Mouse (Mus musculus): ENCODE results near the gene Actr10.

The Actr10 gene

DNA sequence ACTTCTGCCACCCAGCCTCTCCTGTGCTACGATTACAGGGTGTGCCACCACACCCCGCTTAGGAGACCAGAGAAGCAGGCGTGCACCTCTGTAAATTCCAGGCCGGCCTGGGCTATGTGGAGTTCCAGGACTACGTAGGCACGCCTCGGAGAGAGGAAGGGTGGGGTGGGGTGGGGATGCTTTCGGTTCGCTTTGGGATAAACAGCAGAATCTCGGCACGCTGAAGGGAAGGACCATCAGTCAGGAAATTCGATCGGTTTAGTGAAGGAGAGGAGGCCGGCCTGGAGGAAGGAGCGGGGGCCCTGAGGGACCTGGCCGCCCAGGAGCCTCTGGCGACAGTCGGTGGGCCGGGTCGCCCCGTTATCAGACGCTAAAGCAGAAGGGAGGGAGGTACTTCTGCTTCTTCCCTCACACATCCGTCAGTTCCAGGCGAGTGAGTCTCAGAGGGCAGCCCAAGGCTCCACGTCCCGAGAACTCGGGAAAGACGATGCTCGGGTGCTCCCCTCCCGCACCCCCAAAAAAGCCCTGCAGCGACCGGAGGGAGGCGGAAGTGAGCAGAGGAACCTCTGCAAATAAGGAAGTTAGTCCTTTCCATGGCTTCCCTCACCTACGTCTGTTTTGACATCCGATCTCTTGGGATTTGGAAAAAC, 30.6 kb downstream of the Actr10 start:
- peak; percentile 89 for DNase-seq

DNA sequence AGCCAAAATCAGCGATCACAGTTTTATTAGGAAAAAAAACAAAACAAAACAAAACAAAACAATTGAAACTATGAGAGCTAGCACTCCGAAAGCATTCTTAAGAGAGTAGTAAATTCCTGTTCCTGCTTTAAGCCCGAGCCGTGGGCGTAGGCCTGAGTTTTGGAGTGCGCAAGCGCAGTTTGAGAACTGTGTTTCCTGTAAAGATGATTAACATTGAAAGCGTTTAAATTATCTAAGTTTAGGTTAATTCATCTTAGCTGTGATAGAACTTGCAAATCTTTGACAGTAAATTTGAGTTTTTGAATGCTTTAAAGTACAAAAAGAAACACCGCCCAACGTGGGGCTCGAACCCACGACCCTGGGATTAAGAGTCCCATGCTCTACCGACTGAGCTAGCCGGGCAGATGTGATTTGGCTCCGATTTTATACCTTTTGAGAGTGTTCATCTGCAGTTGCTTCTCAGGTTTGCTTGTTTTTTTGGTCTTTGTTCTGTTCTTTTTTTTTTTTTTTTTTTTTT, 31.2 kb downstream of the Actr10 start:
- DNase-seq, result peak; percentile 94

DNA sequence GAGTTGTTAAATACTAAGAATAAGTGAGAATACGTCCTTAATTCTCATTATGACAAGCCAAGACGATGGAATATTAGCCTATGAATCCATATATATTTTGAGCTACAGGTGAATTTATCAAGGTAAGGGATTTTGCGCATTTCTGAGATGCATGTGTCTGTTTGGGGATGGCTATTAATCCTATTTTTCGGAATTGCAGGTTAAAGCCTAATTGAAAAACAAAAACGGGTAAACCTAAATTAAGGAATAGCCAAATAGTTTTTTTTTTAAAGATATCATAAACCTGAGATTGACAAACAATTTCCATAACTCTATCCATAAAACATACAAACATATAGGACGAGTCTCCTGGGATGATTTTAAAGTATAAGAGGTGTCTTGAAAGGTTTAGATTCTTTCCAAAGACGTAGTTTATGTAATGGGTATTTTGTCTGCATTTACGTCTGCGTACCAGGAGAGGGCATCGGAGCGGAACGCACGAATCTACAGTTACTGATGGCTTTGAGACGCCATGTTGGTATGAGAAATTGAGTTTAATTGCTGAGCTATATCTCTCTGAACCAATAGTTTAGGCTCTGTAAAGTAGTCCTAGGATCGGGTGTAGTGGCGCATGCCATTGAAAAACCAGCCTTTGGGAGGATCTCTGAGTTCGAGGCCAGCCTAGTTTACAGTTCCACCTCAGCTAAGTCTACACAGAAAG, 32.0 kb downstream of the Actr10 start:
- peak; percentile 78 for DNase-seq

DNA sequence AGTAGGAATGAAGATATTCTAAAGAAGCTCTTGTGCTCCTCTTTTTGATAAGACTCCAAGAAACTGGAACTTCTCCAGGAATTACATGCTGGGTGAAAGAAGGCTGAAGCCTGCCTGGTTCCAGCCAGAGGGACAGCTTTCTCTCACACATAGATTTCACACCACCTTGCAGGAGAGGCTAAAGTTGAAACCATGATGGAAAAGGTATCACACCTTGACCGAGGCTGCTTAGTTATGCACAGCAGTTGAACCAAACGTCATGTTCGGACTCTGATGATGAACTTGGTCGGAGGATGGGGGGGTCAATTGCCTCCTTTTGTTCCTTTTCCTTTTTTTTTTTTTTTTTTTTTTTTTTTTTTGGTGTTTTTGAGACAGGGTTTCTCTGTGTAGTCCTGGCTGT, 36.2 kb downstream of the Actr10 start:
- DNase-seq, result no peak

DNA sequence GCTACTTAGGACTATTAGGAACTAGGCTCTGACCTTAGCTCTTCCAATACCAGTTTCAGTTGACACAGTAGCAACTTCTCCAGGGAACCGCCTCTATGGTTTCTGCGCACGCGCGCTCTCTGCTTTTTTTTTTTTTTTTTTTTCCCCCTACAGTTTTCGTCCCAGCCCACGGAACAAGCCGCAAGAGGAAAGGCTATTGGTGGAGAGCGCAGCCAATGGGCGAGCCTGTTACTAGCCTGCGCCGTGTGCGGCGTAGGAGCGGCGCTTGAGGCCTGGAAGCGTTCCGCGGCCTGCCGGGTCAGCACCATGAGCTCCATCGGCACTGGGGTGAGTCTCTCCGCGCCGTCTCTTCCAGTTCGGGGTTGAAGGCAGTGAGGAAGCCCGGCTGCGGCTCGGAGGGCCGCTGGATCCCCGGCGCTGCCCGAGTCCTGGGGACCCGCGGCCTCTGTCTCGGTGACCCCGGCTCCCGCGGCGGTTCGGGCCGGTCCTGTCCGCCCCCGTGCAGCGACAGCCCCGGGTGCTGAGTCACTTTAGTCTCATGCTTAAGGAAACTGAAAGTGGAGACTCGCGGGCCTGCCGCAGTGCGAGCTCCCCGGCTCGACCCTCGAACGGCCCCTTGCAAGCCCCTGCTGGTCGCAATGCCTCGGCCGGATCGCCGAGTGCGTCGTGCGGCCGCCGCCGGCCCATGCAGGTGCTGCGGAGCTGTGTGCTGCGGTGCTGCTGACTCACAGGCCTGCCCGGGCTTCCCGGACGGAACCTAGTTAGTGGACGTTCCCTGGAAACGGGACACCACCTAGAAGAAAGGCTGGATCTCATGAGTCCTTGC, 37.0 kb downstream of the Actr10 start, which contains the start of gene Psma3:
Gene Psma3 (plus strand): TSS at position 181 of the 826 bp plus-strand sequence.
- DNase-seq, result peak; percentile 94

DNA sequence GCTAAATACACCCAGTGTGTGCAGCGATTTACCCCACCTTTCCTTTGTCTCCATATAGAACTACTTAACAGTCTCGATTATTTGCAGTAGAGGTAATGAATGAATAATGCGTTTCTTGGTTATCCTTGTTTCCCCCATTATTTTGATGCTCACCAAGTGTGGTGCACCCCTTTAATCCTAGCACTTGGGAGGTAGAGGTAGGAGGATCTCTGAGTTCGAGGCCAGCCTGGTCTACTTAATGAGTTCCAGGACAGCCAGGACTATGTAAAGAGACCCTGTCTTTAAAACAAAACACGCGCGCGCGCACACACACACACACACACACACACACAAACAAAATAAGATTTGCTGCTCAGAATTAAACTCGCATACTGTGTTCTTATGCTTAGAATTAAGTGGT, 37.7 kb downstream of the Actr10 start:
- no peak for DNase-seq

DNA sequence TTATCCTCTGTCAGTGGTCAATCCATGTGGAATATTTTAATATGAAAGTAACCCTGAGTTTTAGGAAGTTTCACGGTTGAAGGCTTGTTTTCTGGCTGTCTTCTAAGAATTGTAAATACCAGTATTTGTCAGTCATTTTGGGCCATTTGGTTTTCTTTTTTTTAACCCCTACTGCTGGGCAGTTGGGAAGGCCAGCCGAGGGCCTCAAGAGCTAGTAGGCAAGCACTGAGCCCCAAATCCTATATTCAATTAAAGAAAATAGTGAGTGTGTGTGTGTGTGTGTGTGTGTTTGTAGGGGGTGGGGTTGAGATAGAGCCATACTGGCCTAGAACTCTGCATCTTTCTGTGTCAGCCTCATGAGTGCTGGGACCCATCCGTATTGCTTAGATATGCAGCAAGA, 38.2 kb downstream of the Actr10 start:
- DNase-seq, result no peak

DNA sequence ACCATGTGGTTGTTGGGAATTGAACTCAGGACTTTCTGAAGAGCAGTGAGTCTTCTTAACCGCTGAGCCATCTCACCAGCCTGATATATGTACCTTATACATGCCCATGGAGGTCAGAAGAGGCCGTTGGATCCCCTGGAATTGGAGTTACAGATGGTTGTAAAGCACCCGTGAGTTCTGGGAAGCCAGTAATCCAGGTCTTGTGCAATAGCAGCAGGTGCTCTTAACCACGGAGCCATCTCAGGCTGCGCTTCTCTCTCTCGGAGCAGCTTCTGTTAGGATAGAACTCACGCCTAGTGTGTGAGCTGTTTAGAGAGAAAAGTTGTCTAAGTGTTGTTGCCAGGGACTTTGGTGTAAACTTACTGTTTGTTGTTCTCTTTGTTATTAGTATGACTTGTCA, 40.7 kb downstream of the Actr10 start:
- DNase-seq, result no peak

DNA sequence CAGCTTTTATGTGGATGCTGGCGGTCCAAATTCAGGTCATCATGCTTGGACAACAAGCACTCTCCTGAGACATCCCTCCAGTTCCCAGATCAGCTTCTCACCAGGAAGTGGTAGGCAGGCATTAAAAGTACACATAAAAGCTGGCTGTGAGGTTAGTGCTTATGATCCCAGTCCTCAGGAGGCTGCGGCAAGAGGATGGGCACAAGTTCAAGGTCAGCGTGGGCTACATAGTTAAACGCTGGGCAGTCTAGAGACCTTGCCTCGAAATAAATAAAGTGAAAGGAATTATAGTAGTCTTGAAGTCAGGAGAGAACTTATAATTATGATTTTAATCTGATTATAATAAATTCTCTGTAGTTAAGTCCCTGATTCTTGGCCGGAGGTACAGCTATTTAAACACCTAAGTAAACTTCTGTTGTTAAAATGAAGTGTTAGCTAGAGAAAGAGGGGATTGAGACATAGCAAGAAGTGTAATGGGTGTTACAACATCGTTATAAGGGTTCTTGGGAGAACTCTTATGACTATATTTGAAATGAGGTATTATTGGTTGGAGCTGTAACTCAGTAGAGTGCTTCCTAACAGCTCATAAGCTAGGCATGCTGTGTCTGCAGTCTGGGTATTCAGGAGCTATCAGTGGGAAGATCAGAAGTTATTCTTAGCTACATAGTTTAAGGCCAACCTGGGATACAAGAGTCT, 47.3 kb downstream of the Actr10 start:
- peak; percentile 26 for DNase-seq

DNA sequence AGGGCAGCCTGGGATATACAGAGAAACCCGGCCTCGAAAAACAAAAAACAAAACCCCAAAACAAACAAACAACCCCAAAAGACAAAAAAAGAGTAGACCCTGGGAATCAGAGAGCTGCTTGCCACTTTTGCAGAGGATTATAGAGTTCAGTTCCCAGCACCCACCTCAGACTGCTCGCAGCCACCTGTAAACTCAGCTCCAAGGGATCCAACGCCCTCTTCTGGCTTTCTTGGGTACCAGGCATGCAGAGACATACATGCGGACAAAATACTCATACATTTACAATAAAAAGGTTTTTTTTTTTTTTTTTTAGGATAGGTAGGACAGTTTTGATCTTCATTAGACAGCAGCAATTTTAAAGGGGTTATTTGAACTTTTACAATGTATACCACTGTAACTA, 59.6 kb downstream of the Actr10 start:
- DNase-seq, result no peak

DNA sequence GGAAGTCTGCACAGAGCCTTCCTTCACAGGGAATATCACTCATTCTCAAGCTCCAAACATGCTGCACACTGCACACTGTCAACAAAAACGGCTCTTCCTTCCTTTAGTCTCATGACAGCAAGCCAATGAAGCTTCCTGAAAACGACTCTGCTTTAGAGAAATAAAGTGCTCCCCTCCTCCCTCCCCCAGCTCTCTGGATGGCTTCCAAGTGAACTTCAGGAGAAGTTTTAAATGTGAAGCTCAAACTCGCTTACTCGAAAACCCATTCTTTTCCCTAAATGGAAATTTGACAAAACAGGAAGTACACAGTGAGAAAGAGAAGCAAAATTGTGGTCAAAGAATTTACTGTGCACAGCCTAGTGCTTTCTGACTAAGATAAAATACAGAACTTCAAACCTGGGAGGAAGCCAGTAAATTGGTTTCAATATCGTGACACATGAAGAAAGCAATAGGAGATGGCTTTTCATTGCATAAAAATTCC, 61.8 kb downstream of the Actr10 start:
- peak; percentile 79 for DNase-seq

DNA sequence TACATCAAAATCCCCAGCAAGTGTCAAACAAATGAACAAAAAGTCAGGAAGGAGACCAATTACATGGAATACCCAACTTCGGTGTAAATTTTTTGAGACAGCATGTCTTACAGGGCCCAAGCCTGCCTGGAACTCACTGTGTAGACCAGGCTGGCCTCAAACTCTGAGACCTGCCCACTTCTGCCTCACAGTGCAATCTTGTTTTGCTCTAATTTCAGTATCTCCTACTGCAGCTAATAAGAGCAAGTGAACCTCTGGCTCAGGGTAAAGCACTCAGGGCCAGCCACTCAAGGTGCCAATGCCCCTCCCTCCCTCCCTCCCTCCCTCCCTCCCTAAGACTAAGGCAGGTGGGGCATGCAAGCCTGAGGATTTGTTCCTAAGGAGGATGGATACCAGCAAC, 62.7 kb downstream of the Actr10 start:
- no peak for DNase-seq

DNA sequence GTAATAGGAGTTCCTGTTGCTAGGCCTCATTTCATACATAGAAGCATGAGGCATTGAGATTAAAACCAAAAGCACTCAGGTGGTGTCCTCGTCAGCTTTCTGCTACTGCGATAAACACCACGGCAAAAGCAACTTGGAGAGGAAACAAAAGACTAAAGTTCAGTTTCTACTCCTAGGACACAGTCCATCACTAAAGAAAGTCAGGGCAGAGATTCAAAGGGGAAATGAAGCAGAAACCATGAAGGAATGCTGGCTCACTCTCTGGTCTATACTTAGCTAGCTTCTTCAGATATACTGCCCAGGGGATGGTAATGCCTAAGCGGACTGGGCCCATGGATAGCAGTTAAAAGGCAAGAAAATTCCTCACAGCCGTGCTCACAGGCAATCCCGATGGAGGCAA, 63.8 kb downstream of the Actr10 start:
- no peak for DNase-seq

DNA sequence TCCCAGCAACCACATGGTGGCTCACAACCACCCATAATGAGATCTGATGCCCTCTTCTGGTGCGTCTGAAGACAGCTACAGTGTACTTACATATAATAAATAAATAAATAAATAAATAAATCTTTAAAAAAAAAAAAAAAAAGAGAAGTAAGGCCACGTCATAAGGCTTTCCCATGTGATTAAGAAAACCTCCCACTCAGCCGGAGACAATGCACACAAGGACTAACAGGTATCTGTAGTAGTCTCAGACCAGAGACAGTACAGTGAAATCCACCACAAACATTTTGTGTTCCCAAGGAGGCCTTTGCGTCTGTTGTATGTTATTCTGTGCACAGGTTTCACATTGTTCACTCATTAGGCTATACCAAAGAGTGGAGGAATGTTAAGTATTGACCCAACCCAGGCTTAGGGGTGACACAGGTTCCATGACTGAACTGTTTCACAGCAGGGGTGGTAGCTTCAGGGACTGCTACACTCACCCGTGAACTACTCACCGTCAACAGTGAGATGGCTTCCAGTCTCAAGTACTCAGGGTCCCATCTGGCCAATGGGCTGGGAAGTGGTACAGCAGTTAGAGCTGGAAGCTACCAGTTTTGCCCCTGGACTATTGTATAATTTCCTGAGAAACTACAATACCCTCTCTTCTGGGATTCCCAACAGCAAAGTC, 66.2 kb downstream of the Actr10 start:
- DNase-seq, result no peak

DNA sequence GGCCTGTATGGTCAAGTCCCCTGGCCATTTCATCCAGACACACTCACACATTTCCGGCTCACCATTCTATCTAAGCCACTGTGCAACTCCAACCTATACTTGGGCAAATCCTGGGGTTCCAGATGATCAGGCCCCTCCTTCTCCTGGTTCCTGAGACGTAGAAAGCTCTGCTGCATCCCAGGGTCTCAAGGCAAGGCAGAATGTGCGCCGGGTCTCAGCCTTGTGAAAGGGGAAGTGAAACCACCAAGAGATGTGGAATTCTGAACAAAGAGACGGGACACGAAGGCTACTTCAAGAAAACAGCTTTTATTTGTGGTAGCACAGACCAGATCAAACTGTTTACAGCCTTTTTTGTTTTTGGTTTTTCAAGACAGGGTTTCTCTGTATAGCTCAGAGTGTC, 68.5 kb downstream of the Actr10 start:
- no peak for DNase-seq

DNA sequence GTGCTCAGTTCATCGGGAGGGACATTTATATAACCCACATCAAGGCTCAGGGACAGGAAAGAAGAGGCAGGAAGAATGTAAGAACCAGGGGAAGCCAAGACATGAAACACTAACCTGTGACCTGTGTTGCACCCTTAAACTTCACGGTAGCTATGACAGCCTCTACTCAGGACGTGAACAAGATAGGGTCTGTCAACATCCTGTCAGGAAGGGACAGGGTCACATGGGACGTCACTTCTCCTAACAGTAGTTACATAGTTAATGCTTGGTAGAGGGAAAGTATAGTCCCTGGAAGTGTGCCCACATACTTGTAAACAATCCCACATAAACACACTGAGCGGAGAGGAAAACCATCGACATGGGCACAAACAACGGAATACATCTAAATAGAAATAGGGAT, 69.2 kb downstream of the Actr10 start:
- DNase-seq, result peak; percentile 67

DNA sequence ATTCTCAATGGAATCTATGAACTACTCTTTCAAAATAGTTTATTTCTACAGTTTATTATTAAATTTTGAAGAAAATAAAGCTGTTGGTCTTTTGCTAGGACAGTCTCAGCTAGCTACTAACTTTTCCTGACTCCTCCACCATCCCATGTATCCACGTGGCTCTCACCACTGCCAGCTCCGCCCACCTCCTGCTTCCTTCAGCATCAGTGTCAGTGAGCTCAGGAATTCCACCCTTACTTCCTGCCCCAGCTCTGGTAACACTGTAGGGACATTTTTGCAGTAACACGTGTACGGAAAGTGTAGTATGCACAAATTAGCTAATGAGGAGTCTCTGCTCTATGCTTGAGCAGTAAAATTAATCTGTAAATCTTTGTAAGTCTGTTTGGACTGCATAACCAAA, 72.1 kb downstream of the Actr10 start:
- DNase-seq, result peak; percentile 77

Data from lung, postnatal 36 days (tissue).